Mouse (Mus musculus) heart, embryonic 11.5 days (tissue): ENCODE results near the gene Tpp2. TPM values are rescaled to one million over a fixed set of nuclear protein-coding genes. Genes with fewer than 3 reads are reported as not detected.

Experiments
- ATAC-seq: fragments of 200-750 bp; cut with Nextera tagmentation; replicated peaks from 2 replicates; pipeline ENCODE4 v1.8.0; 2017; ENCODE audit warnings: moderate library complexity; ENCODE audit not compliant: insufficient number of reproducible peaks, low FRiP score, low TSS enrichment
- H3K27ac ChIP-seq: fragments of 300-500 bp; sonication (generic); 2 replicates; pipeline ENCODE4 v1.5.1; 2014; ENCODE audit warnings: mild to moderate bottlenecking, low read depth, low read length
- H3K27me3 ChIP-seq: fragments of 300-500 bp; sonication (generic); 2 replicates; pipeline ENCODE4 v1.6.1; 2014; ENCODE audit warnings: mild to moderate bottlenecking, low read length, mixed read lengths; ENCODE audit not compliant: control insufficient read depth, insufficient read depth
- H3K36me3 ChIP-seq: fragments of 300-500 bp; sonication (generic); 2 replicates; pipeline ENCODE4 v1.6.1; 2014; ENCODE audit warnings: mild to moderate bottlenecking, low read length, moderate library complexity, mixed read lengths; ENCODE audit not compliant: control insufficient read depth, insufficient read depth
- H3K4me1 ChIP-seq: fragments of 300-500 bp; sonication (generic); 2 replicates; pipeline ENCODE4 v1.6.1; 2014; ENCODE audit warnings: low read length; ENCODE audit not compliant: control insufficient read depth, insufficient read depth
- H3K4me2 ChIP-seq: fragments of 300-500 bp; sonication (generic); 2 replicates; pipeline ENCODE4 v1.6.1; 2014; ENCODE audit warnings: mild to moderate bottlenecking, moderate library complexity
- H3K4me3 ChIP-seq: fragments of 300-500 bp; sonication (generic); 2 replicates; pipeline ENCODE4 v1.5.1; 2014; ENCODE audit warnings: low read depth, low read length
- H3K9ac ChIP-seq: fragments of 300-500 bp; sonication (generic); 2 replicates; pipeline ENCODE4 v1.6.1; 2014; ENCODE audit warnings: mild to moderate bottlenecking, low read depth, low read length, moderate library complexity
- H3K9me3 ChIP-seq: fragments of 300-500 bp; sonication (generic); replicated peaks from 2 replicates; pipeline ENCODE4 v1.6.1; 2016; ENCODE audit warnings: low read length; ENCODE audit not compliant: control insufficient read depth
- WGBS: fragments of 180-500 bp; shearing (Covaris S2); extraction: QIAGEN DNeasy Blood & Tissue Kit; methylation state at CpG from one replicate; pipeline ENCODE4 v1.1.7; 2014; ENCODE audit not compliant: insufficient replicate concordance; 5-methylcytosine and 5-hydroxymethylcytosine counted together
- polyA plus RNA-seq: library from polyadenylated mRNA; unstranded; fragments of >200 nt; fragmentation: Nextera tagmentation; extraction: Ambion mirVana; gene quantifications from 2 replicates; pipeline ENCODE4 v1.2.1, GENCODE M21; 2014

The Tpp2 gene
- polyA plus RNA-seq, 1 experiment from 2014 or later, result 54.1 TPM

DNA sequence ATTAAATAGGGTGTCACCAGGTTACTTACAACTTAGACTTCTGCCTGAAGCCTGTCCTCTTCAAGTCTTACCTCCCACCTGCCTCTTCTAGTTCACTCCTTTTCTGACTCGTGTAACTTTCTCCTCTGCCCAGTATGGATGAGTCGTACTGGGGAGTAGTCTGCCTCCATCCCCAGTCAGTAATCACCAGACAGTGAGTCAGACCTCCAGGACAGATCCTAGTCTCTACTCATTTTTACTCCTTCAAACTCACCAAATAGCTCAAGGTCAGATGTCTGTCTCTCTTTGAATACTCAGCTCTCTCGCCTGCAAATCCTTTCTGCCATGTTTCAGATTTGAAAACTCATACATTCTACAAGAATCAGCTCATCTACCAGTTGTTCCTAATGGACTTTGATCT is 35.9 kb downstream of the Tpp2 start:
- no peak overlapping the region for H3K4me2 ChIP-seq
- 76% methylated on average over 3 of the region's 3 CpGs for WGBS
- H3K9me3 ChIP-seq, result no peaks in the 10 kb centered on the region
- H3K36me3 ChIP-seq, result peaks cover 8% of the 10 kb centered on the region
- no peak overlapping the region for H3K4me3 ChIP-seq
- H3K27me3 ChIP-seq, result no peaks in the 10 kb centered on the region
- H3K27ac ChIP-seq, result no peak overlapping the region
- H3K4me1 ChIP-seq, result no peaks in the 10 kb centered on the region
- ATAC-seq, result no peak
- H3K9ac ChIP-seq, result no peak overlapping the region

DNA sequence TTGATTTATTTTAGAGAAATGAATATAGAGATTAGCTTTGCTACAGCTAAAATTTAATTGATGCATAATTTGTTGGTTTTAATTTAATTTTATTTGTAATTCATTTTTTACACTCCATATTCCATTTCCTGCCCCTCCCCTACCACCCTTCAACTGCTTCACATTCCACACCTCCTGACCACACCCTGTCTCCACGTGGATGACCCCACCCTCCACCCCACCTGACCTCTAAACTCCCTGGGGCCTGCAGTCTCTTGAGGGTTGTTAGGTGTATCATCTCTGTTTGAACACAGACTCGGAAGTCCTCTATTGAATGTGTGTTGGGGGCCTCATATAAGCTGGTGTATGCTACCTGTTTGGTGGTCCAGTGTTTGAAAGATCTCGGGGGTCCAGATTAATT is 37.6 kb downstream of the Tpp2 start:
- ATAC-seq, result no peak
- H3K9ac ChIP-seq, result no peak overlapping the region
- 63% methylated on average over 3 of the region's 3 CpGs for WGBS
- H3K27ac ChIP-seq, result no peak overlapping the region
- H3K9me3 ChIP-seq, result no peaks in the 10 kb centered on the region
- H3K4me1 ChIP-seq, result no peaks in the 10 kb centered on the region
- no peak overlapping the region for H3K4me3 ChIP-seq
- H3K4me2 ChIP-seq, result no peak overlapping the region
- peaks cover 12% of the 10 kb centered on the region for H3K36me3 ChIP-seq
- no peaks in the 10 kb centered on the region for H3K27me3 ChIP-seq

- WGBS, result 92% methylated on average over 4 of the region's 4 CpGs
- H3K36me3 ChIP-seq, result peaks cover 28% of the 10 kb centered on the region
These were observed 63.6 kb downstream of the Tpp2 start for GRCm38 (mm10) chr1:43996914-43997589.

DNA sequence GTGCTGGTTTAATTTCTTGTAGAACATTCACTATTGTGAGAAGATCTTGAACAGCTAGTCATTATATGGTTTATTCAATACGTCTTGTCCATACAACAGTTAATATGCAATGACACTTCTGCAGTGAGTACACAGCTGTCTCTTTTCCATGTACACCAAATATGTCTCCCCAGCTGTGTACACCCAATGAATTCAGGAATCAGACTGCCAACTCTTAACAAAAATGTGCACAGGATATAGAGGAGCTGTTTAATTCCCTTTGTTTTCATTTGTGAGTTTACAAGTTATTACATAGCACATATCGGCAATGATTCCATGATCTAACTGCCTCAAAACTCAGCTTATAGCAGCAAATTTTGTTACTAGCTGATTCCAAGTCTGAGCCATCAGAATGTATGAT is 71.1 kb downstream of the Tpp2 start:
- Histone ChIP-seq H3K9me3 (no peaks in the 10 kb centered on the region), H3K4me2 (no peak overlapping the region), H3K27me3 (no peaks in the 10 kb centered on the region), H3K4me1 (no peaks in the 10 kb centered on the region), H3K27ac (no peak overlapping the region), H3K36me3 (peaks cover 14% of the 10 kb centered on the region), H3K9ac (no peak overlapping the region), H3K4me3 (no peak overlapping the region)
- WGBS, result 99% methylated on average over 2 of the region's 2 CpGs
- ATAC-seq, result no peak

More at GRCm38 (mm10) chr1:43996914-43997589, 63.6 kb downstream of the Tpp2 start:
- Histone ChIP-seq H3K4me3 (no peak overlapping the region), H3K27ac (no peak overlapping the region), H3K9me3 (no peaks in the 10 kb centered on the region), H3K9ac (no peak overlapping the region), H3K4me1 (no peaks in the 10 kb centered on the region), H3K4me2 (no peak overlapping the region), H3K27me3 (no peaks in the 10 kb centered on the region)
- ATAC-seq, result no peak

DNA sequence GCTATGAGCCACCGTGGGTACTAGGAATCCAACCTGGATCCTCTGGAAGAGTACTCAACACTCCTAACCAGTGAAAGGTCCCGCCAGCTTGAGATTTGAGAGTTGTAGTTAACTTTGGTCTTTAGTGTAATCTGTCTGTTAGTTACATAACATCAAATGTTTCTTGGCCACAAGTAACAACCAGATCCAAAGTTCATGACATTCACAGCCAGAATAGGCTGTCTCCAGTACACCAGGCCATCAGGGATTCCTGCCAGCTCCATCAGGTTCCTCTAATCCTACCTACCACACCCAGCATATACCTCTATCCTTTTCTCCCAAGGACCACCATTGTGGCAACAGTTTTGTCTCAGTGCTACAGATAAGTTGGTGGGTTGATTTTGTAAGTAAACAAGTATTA is 82.1 kb downstream of the Tpp2 start:
- Histone ChIP-seq H3K4me3 (no peak overlapping the region), H3K27ac (no peak overlapping the region), H3K27me3 (no peaks in the 10 kb centered on the region), H3K4me2 (no peak overlapping the region), H3K9ac (no peak overlapping the region), H3K4me1 (no peaks in the 10 kb centered on the region), H3K9me3 (no peaks in the 10 kb centered on the region), H3K36me3 (no peaks in the 10 kb centered on the region)
- WGBS, result 87% methylated on average over 2 of the region's 2 CpGs
- ATAC-seq, result no peak

DNA sequence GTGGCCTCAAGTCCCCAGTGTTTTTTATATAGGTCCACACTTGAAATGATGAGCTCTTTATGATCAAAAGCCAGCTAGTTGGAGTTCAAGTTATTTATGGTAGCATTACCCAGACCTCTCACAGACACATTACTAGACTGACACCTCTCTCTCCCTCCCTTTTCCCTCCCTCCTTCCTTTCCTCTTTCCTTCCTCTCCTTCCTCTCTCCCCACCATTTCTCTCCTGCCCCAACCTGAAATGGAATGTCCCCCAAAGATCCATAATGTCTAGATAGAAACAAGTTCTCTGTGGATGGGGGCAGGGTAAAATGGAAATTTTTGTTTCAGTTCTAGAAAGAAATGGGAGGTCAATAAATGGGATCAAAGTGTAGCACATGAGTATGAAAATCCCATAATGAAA is 86.5 kb downstream of the Tpp2 start, which contains the start of gene Mettl21c:
Mettl21c (minus strand) TSS at position 101 of the 400 bp plus-strand sequence.
- H3K27ac ChIP-seq, result no peak within 1 kb of the TSS
- H3K9ac ChIP-seq, result no peak within 1 kb of the TSS
- no peak within 1 kb of the TSS for H3K4me2 ChIP-seq
- ATAC-seq, result no peak
- no peak within 1 kb of the TSS for H3K4me3 ChIP-seq
- no peaks in the 10 kb centered on the region for H3K36me3 ChIP-seq
- H3K27me3 ChIP-seq, result no peaks in the 10 kb centered on the region
- H3K4me1 ChIP-seq, result no peaks in the 10 kb centered on the region
- no peaks in the 10 kb centered on the region for H3K9me3 ChIP-seq

DNA sequence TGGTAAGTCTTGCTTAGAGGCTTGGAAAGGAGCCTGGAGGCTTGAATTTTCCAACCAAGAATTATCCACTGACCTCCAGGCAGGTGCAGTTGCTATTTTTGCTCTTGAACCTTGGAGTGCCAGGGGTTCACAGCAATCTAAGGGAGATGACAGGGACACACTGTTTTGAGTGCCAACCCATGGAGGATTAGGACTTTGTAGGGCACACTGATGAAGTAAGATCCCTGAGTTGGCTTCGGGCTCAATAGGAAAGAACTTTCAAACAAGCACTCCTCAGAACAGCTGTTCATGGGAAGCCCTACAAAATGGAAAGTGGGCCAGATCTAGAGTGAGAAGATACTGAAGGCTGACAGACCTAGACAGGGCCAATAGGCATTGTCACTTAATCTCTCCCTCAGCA is 89.2 kb downstream of the Tpp2 start:
- no peaks in the 10 kb centered on the region for H3K9me3 ChIP-seq
- no peak overlapping the region for H3K27ac ChIP-seq
- H3K4me3 ChIP-seq, result no peak overlapping the region
- H3K4me1 ChIP-seq, result no peaks in the 10 kb centered on the region
- H3K9ac ChIP-seq, result no peak overlapping the region
- no peaks in the 10 kb centered on the region for H3K36me3 ChIP-seq
- no peaks in the 10 kb centered on the region for H3K27me3 ChIP-seq
- no peak for ATAC-seq
- no peak overlapping the region for H3K4me2 ChIP-seq
- 86% methylated on average over 1 of the region's 1 CpGs for WGBS

GRCm38 (mm10) chr1:44027651-44028050 is 94.2 kb downstream of the Tpp2 start:
- ATAC-seq, result no peak
- Histone ChIP-seq H3K27me3 (no peaks in the 10 kb centered on the region), H3K9me3 (no peaks in the 10 kb centered on the region), H3K4me1 (no peaks in the 10 kb centered on the region), H3K4me3 (no peak overlapping the region), H3K27ac (no peak overlapping the region), H3K9ac (no peak overlapping the region), H3K36me3 (no peaks in the 10 kb centered on the region), H3K4me2 (no peak overlapping the region)
- WGBS, result 78% methylated on average over 1 of the region's 1 CpGs

DNA sequence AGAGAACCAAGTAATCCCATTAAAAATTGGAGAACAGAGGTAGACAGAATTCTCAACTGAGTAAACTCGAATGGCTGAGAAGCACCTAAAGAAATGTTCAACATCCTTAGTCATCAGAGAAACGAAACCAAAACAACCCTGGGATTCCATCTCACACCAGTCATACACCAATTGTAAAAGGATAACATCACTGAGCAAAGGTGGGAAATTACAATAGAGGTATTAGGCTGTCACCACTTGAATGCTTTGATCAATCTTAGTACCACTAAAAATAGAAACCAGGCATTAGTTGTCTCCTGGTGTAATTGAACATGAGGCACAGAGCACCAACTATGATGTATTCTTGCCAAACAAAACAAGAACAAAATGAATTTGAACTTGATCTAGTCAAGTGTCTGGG is 98.8 kb downstream of the Tpp2 start:
- Histone ChIP-seq H3K27me3 (no peaks in the 10 kb centered on the region), H3K4me3 (no peak overlapping the region), H3K4me1 (no peaks in the 10 kb centered on the region), H3K27ac (no peak overlapping the region), H3K36me3 (no peaks in the 10 kb centered on the region), H3K4me2 (no peak overlapping the region), H3K9me3 (no peaks in the 10 kb centered on the region), H3K9ac (no peak overlapping the region)
- ATAC-seq, result no peak
- 72% methylated on average over 2 of the region's 2 CpGs for WGBS
